Mouse (Mus musculus): ENCODE results near the gene Tmem178b. TPM values are rescaled to one million over a fixed set of nuclear protein-coding genes. Genes with fewer than 3 reads are reported as not detected.

The Tmem178b gene
- polyA plus RNA-seq, 1 experiment = not detected

GRCm38 (mm10) chr6:40011609-40012008 lies 138.5 kb downstream of the Tmem178b start:
- Histone ChIP-seq H3K4me1 (ENCODE audit: control insufficient read depth, insufficient read depth, low read length) (no peaks in the 10 kb centered on the region), H3K27ac (ENCODE audit: control insufficient read depth, insufficient read depth, low read depth, low read length, poor library complexity) (no peak overlapping the region), H3K4me3 (replicated peaks; ENCODE audit: control insufficient read depth, low read depth, low read length) (no peak overlapping the region)
- WGBS = 70% methylated on average over 5 of the region's 5 CpGs
- TF ChIP-seq CTCF (IDR thresholded peaks at IDR 0.05; ENCODE audit: control insufficient read depth, insufficient read depth, low read length) = no peak
- TF ChIP-seq POLR2A (IDR thresholded peaks at IDR 0.05; ENCODE audit: borderline replicate concordance, control insufficient read depth, low read depth, low read length) = no peak

GRCm38 (mm10) chr6:40013407-40013806 lies 140.3 kb downstream of the Tmem178b start:
- H3K4me3 ChIP-seq (replicated peaks; ENCODE audit: control insufficient read depth, low read depth, low read length) = no peak overlapping the region
- WGBS = 4% methylated on average over 5 of the region's 5 CpGs
- H3K27ac ChIP-seq (ENCODE audit: control insufficient read depth, insufficient read depth, low read depth, low read length, poor library complexity) = no peak overlapping the region
- TF ChIP-seq CTCF (IDR thresholded peaks at IDR 0.05; ENCODE audit: control insufficient read depth, insufficient read depth, low read length) = no peak
- no peak for TF ChIP-seq POLR2A (IDR thresholded peaks at IDR 0.05; ENCODE audit: borderline replicate concordance, control insufficient read depth, low read depth, low read length)
- H3K4me1 ChIP-seq (ENCODE audit: control insufficient read depth, insufficient read depth, low read length) = no peaks in the 10 kb centered on the region

- no peak for TF ChIP-seq POLR2A (IDR thresholded peaks at IDR 0.05; ENCODE audit: borderline replicate concordance, control insufficient read depth, low read depth, low read length)
- TF ChIP-seq CTCF (IDR thresholded peaks at IDR 0.05; ENCODE audit: control insufficient read depth, insufficient read depth, low read length) = no peak
- 81% methylated on average over 4 of the region's 4 CpGs for WGBS
- Histone ChIP-seq H3K27ac (ENCODE audit: control insufficient read depth, insufficient read depth, low read depth, low read length, poor library complexity) (no peak overlapping the region), H3K4me1 (ENCODE audit: control insufficient read depth, insufficient read depth, low read length) (no peaks in the 10 kb centered on the region), H3K4me3 (replicated peaks; ENCODE audit: control insufficient read depth, low read depth, low read length) (no peak overlapping the region)
Observed at GRCm38 (mm10) chr6:40015185-40015584, 142.1 kb downstream of the Tmem178b start.

GRCm38 (mm10) chr6:40015711-40016460 lies 142.8 kb downstream of the Tmem178b start:
- H3K4me3 ChIP-seq (replicated peaks; ENCODE audit: control insufficient read depth, low read depth, low read length) = no peak overlapping the region
- TF ChIP-seq POLR2A (IDR thresholded peaks at IDR 0.05; ENCODE audit: borderline replicate concordance, control insufficient read depth, low read depth, low read length) = no peak
- no peak for TF ChIP-seq CTCF (IDR thresholded peaks at IDR 0.05; ENCODE audit: control insufficient read depth, insufficient read depth, low read length)
- no peak overlapping the region for H3K27ac ChIP-seq (ENCODE audit: control insufficient read depth, insufficient read depth, low read depth, low read length, poor library complexity)
- WGBS = 77% methylated on average over 7 of the region's 7 CpGs
- no peaks in the 10 kb centered on the region for H3K4me1 ChIP-seq (ENCODE audit: control insufficient read depth, insufficient read depth, low read length)

- WGBS = 47% methylated on average over 4 of the region's 4 CpGs
- H3K27ac ChIP-seq (ENCODE audit: control insufficient read depth, insufficient read depth, low read depth, low read length, poor library complexity) = no peak overlapping the region
- no peak for TF ChIP-seq POLR2A (IDR thresholded peaks at IDR 0.05; ENCODE audit: borderline replicate concordance, control insufficient read depth, low read depth, low read length)
- TF ChIP-seq CTCF (IDR thresholded peaks at IDR 0.05; ENCODE audit: control insufficient read depth, insufficient read depth, low read length) = no peak
- H3K4me1 ChIP-seq (ENCODE audit: control insufficient read depth, insufficient read depth, low read length) = no peaks in the 10 kb centered on the region
- no peak overlapping the region for H3K4me3 ChIP-seq (replicated peaks; ENCODE audit: control insufficient read depth, low read depth, low read length)
Observed at GRCm38 (mm10) chr6:40019396-40019795, 146.3 kb downstream of the Tmem178b start.

GRCm38 (mm10) chr6:40023592-40024335 lies 150.7 kb downstream of the Tmem178b start:
- WGBS = 73% methylated on average over 4 of the region's 4 CpGs
- Histone ChIP-seq H3K4me1 (ENCODE audit: control insufficient read depth, insufficient read depth, low read length) (no peaks in the 10 kb centered on the region), H3K27ac (ENCODE audit: control insufficient read depth, insufficient read depth, low read depth, low read length, poor library complexity) (no peak overlapping the region), H3K4me3 (replicated peaks; ENCODE audit: control insufficient read depth, low read depth, low read length) (no peak overlapping the region)
- TF ChIP-seq POLR2A (IDR thresholded peaks at IDR 0.05; ENCODE audit: borderline replicate concordance, control insufficient read depth, low read depth, low read length) (no peak), CTCF (IDR thresholded peaks at IDR 0.05; ENCODE audit: control insufficient read depth, insufficient read depth, low read length) (no peak)

GRCm38 (mm10) chr6:40024336-40024934 lies 151.4 kb downstream of the Tmem178b start:
- TF ChIP-seq POLR2A (IDR thresholded peaks at IDR 0.05; ENCODE audit: borderline replicate concordance, control insufficient read depth, low read depth, low read length) = no peak
- TF ChIP-seq CTCF (IDR thresholded peaks at IDR 0.05; ENCODE audit: control insufficient read depth, insufficient read depth, low read length) = no peak
- WGBS = 68% methylated on average over 5 of the region's 5 CpGs
- no peaks in the 10 kb centered on the region for H3K4me1 ChIP-seq (ENCODE audit: control insufficient read depth, insufficient read depth, low read length)
- no peak overlapping the region for H3K27ac ChIP-seq (ENCODE audit: control insufficient read depth, insufficient read depth, low read depth, low read length, poor library complexity)
- H3K4me3 ChIP-seq (replicated peaks; ENCODE audit: control insufficient read depth, low read depth, low read length) = no peak overlapping the region

GRCm38 (mm10) chr6:40032901-40033300 lies 159.8 kb downstream of the Tmem178b start:
- H3K27ac ChIP-seq (ENCODE audit: control insufficient read depth, insufficient read depth, low read depth, low read length, poor library complexity) = no peak overlapping the region

More at GRCm38 (mm10) chr6:40032901-40033300, 159.8 kb downstream of the Tmem178b start:
- H3K4me3 ChIP-seq (replicated peaks; ENCODE audit: control insufficient read depth, low read depth, low read length) = no peak overlapping the region
- H3K4me1 ChIP-seq (ENCODE audit: control insufficient read depth, insufficient read depth, low read length) = no peaks in the 10 kb centered on the region
- TF ChIP-seq POLR2A (IDR thresholded peaks at IDR 0.05; ENCODE audit: borderline replicate concordance, control insufficient read depth, low read depth, low read length) (no peak), CTCF (IDR thresholded peaks at IDR 0.05; ENCODE audit: control insufficient read depth, insufficient read depth, low read length) (no peak)
